Mouse (Mus musculus) E14TG2a.4 (cell line): ENCODE results near the gene Zdhhc18.

Source experiments
- H3K27me3 ChIP-seq: 2 replicates; pipeline ENCODE4 v1.6.1; 2014; ENCODE audit warnings: low read length, control low read depth; ENCODE audit not compliant: insufficient read depth
- H3K36me3 ChIP-seq: 2 replicates; pipeline ENCODE4 v1.6.1; 2014; ENCODE audit warnings: low read length, control low read depth; ENCODE audit not compliant: insufficient read depth
- H3K4me1 ChIP-seq: replicated peaks from 2 replicates; pipeline ENCODE4 v1.6.1; 2014; ENCODE audit warnings: low read depth, low read length, control low read depth
- H3K4me3 ChIP-seq: replicated peaks from 2 replicates; pipeline ENCODE4 v1.5.1; 2014; ENCODE audit warnings: mild to moderate bottlenecking, low read length
- H3K9me3 ChIP-seq: 2 replicates; pipeline ENCODE4 v1.6.1; 2014; ENCODE audit warnings: low read length, control low read depth
- CTCF ChIP-seq: conservative IDR thresholded peaks from 2 replicates; pipeline ENCODE4 v1.5.1; 2014; ENCODE audit warnings: low read length
- NANOG ChIP-seq: IDR thresholded peaks from 2 replicates; pipeline ENCODE4 v1.6.1; 2014; ENCODE audit warnings: borderline replicate concordance, low read length, mixed read lengths
- POU5F1 ChIP-seq: IDR thresholded peaks from 2 replicates; pipeline ENCODE4 v1.6.1; 2014; ENCODE audit warnings: low read length, borderline replicate concordance

Zdhhc18 gene

GRCm38 (mm10) chr4:133645680-133646079, 4.3 kb downstream of the Zdhhc18 start:
- H3K9me3 ChIP-seq: peaks cover 7% of the 10 kb centered on the region
- 0 out of 2 replicates have a peak, but pooled peaks cover 2% of the 10 kb centered on the region for H3K27me3 ChIP-seq
- no peak for TF ChIP-seq CTCF
- TF ChIP-seq POU5F1: no peak
- TF ChIP-seq NANOG: no peak
- H3K36me3 ChIP-seq: no peaks in the 10 kb centered on the region
- peak overlapping the region; percentile 60 for H3K4me3 ChIP-seq
- peaks cover 20% of the 10 kb centered on the region for H3K4me1 ChIP-seq

GRCm38 (mm10) chr4:133645195-133645594, 4.8 kb downstream of the Zdhhc18 start:
- Histone ChIP-seq H3K27me3 (0 out of 2 replicates have a peak, but pooled peaks cover 2% of the 10 kb centered on the region), H3K36me3 (no peaks in the 10 kb centered on the region), H3K9me3 (peaks cover 7% of the 10 kb centered on the region), H3K4me3 (peak overlapping the region; percentile 60; the same call in 1 of the 2 replicates), H3K4me1 (peaks cover 16% of the 10 kb centered on the region)
- TF ChIP-seq CTCF (no peak), NANOG (no peak), POU5F1 (no peak)

GRCm38 (mm10) chr4:133634043-133634410, 15.9 kb downstream of the Zdhhc18 start:
- Histone ChIP-seq H3K4me3 (peak overlapping the region; percentile 88), H3K27me3 (no peaks in the 10 kb centered on the region), H3K36me3 (peaks cover 23% of the 10 kb centered on the region), H3K4me1 (peaks cover 51% of the 10 kb centered on the region), H3K9me3 (no peaks in the 10 kb centered on the region)
- TF ChIP-seq CTCF (no peak), POU5F1 (no peak), NANOG (no peak)

GRCm38 (mm10) chr4:133633332-133634042, 16.5 kb downstream of the Zdhhc18 start:
- Histone ChIP-seq H3K27me3 (no peaks in the 10 kb centered on the region), H3K4me3 (peak overlapping the region; percentile 88), H3K36me3 (peaks cover 29% of the 10 kb centered on the region), H3K9me3 (no peaks in the 10 kb centered on the region), H3K4me1 (peaks cover 57% of the 10 kb centered on the region)
- TF ChIP-seq CTCF (peak; percentile 25; the same call in 1 of the 2 replicates), NANOG (no peak)

- Histone ChIP-seq H3K27me3 (no peaks in the 10 kb centered on the region), H3K4me3 (peak overlapping the region; percentile 88), H3K4me1 (peaks cover 65% of the 10 kb centered on the region), H3K9me3 (no peaks in the 10 kb centered on the region), H3K36me3 (peaks cover 31% of the 10 kb centered on the region)
- TF ChIP-seq NANOG: no peak
Measured at GRCm38 (mm10) chr4:133632483-133633327, 17.2 kb downstream of the Zdhhc18 start.

GRCm38 (mm10) chr4:133631769-133632411, 18.1 kb downstream of the Zdhhc18 start:
- Histone ChIP-seq H3K9me3 (no peaks in the 10 kb centered on the region), H3K4me3 (peak overlapping the region; percentile 88), H3K36me3 (peaks cover 34% of the 10 kb centered on the region), H3K27me3 (no peaks in the 10 kb centered on the region), H3K4me1 (peaks cover 70% of the 10 kb centered on the region)
- TF ChIP-seq POU5F1: no peak
- TF ChIP-seq CTCF: no peak
- no peak for TF ChIP-seq NANOG

- TF ChIP-seq POU5F1 (no peak), CTCF (no peak), NANOG (no peak)
- Histone ChIP-seq H3K4me3 (peak overlapping the region; percentile 88), H3K36me3 (peaks cover 41% of the 10 kb centered on the region), H3K27me3 (no peaks in the 10 kb centered on the region), H3K9me3 (no peaks in the 10 kb centered on the region), H3K4me1 (peaks cover 76% of the 10 kb centered on the region)
Measured at GRCm38 (mm10) chr4:133631071-133631768, 18.7 kb downstream of the Zdhhc18 start.

- Histone ChIP-seq H3K36me3 (peaks cover 45% of the 10 kb centered on the region), H3K9me3 (no peaks in the 10 kb centered on the region), H3K27me3 (no peaks in the 10 kb centered on the region), H3K4me3 (peak overlapping the region; percentile 88), H3K4me1 (peaks cover 80% of the 10 kb centered on the region)
- TF ChIP-seq POU5F1 (no peak), NANOG (no peak), CTCF (no peak)
Measured at GRCm38 (mm10) chr4:133630326-133630920, 19.5 kb downstream of the Zdhhc18 start.
